Mouse (Mus musculus) CH12.LX (cell line): ENCODE data around the gene Adam8. TPM values are rescaled to one million over a fixed set of nuclear protein-coding genes. Genes with fewer than 3 reads are reported as not detected.

Experiments used
- DNase-seq: peaks from one replicate; pipeline ENCODE4 v3.0.0-alpha.2; 2013; ENCODE audit errors: extremely low read depth
- H3K27ac ChIP-seq: 2 replicates; pipeline ENCODE4 v1.5.1; 2012; ENCODE audit warnings: low read depth, mild to moderate bottlenecking, control low read depth, moderate library complexity; ENCODE audit not compliant: insufficient read depth
- H3K27me3 ChIP-seq: replicated peaks from 2 replicates; pipeline ENCODE3; 2012; ENCODE audit warnings: inconsistent platforms
- H3K36me3 ChIP-seq, 2 experiments: replicated peaks in 1 of 2; 2 replicates each; pipeline versions ENCODE3 to v1.6.1; 2012; ENCODE audit warnings: inconsistent platforms in 1 of 2, low read length in 1 of 2, mild to moderate bottlenecking in 1 of 2, mixed read lengths in 1 of 2, moderate library complexity in 1 of 2; ENCODE audit not compliant: control insufficient read depth in 1 of 2, insufficient read depth in 1 of 2
- H3K4me1 ChIP-seq, 2 experiments: 2 replicates each; pipeline ENCODE4 v1.6.1; 2012; ENCODE audit warnings: inconsistent platforms in 1 of 2, moderate library complexity in 1 of 2; ENCODE audit not compliant: insufficient read depth in 2 of 2, control insufficient read depth in 1 of 2
- H3K4me2 ChIP-seq: 2 replicates; pipeline ENCODE4 v1.6.1; 2012; ENCODE audit warnings: low read depth, mild to moderate bottlenecking, control low read depth; ENCODE audit not compliant: poor library complexity, insufficient read depth, severe bottlenecking
- H3K4me3 ChIP-seq, 3 experiments: fragments of 150-350 bp in 1 of 3; sonication (generic) in 1 of 3; replicated peaks in 1 of 3; 2 replicates each; pipeline versions ENCODE3 to v1.5.1; 2011 to 2012; ENCODE audit warnings: low read depth in 2 of 3, low read length in 2 of 3, mild to moderate bottlenecking in 2 of 3, moderate library complexity in 2 of 3, control low read depth in 1 of 3, improper control_type of control experiment in 1 of 3, inconsistent platforms in 1 of 3, mixed read lengths in 1 of 3; ENCODE audit not compliant: poor library complexity in 1 of 3
- H3K79me2 ChIP-seq: replicated peaks from 2 replicates; pipeline ENCODE4 v1.6.1; 2012; ENCODE audit warnings: mild to moderate bottlenecking, moderate library complexity; ENCODE audit not compliant: control insufficient read depth, poor library complexity, insufficient read depth, severe bottlenecking; ENCODE audit errors: extremely low read depth
- H3K9ac ChIP-seq: 2 replicates; pipeline ENCODE4 v1.6.1; 2012; ENCODE audit warnings: low read depth, mild to moderate bottlenecking, control low read depth, moderate library complexity; ENCODE audit not compliant: insufficient read depth
- H3K9me3 ChIP-seq: replicated peaks from 2 replicates; pipeline ENCODE3; 2012; ENCODE audit warnings: low read length, inconsistent platforms, mixed read lengths
- BHLHE40 ChIP-seq: IDR thresholded peaks from 2 replicates; pipeline ENCODE4 v1.6.1; 2011; ENCODE audit warnings: mild to moderate bottlenecking, low read depth, low read length, improper control_type of control experiment
- CHD1 ChIP-seq: IDR thresholded peaks from 2 replicates; pipeline ENCODE4 v1.6.1; 2012; ENCODE audit warnings: low read depth, low read length, improper control_type of control experiment, inconsistent platforms
- CHD2 ChIP-seq: IDR thresholded peaks from 2 replicates; pipeline ENCODE4 v1.6.1; 2011; ENCODE audit warnings: low read length, improper control_type of control experiment
- CTCF ChIP-seq, 2 experiments: IDR thresholded peaks in 1 of 2; conservative IDR thresholded peaks in 1 of 2; 2 replicates each; pipeline ENCODE4 v1.5.1; 2011 to 2012; ENCODE audit warnings: low read depth in 2 of 2, low read length in 2 of 2, improper control_type of control experiment in 1 of 2, inconsistent platforms in 1 of 2, mild to moderate bottlenecking in 1 of 2, moderate library complexity in 1 of 2
- E2F4 ChIP-seq: IDR thresholded peaks from 2 replicates; pipeline ENCODE4 v1.6.1; 2011; ENCODE audit warnings: low read depth, low read length, improper control_type of control experiment; ENCODE audit not compliant: insufficient replicate concordance
- ETS1 ChIP-seq: conservative IDR thresholded peaks from 2 replicates; pipeline ENCODE4 v1.6.1; 2012; ENCODE audit warnings: low read depth, mild to moderate bottlenecking, inconsistent platforms, low read length, improper control_type of control experiment, moderate library complexity
- HCFC1 ChIP-seq: IDR thresholded peaks from 2 replicates; pipeline ENCODE4 v1.6.1; 2012; ENCODE audit warnings: low read depth, mild to moderate bottlenecking, inconsistent platforms, low read length, improper control_type of control experiment
- IRF4 ChIP-seq: IDR thresholded peaks from 2 replicates; pipeline ENCODE4 v1.6.1; 2014; ENCODE audit warnings: low read depth, mild to moderate bottlenecking, inconsistent platforms, low read length, improper control_type of control experiment
- KAT2A ChIP-seq: IDR thresholded peaks from 2 replicates; pipeline ENCODE4 v1.6.1; 2012; ENCODE audit warnings: low read length, improper control_type of control experiment, inconsistent platforms; ENCODE audit not compliant: insufficient replicate concordance
- MAZ ChIP-seq: IDR thresholded peaks from 2 replicates; pipeline ENCODE4 v1.6.1; 2012; ENCODE audit warnings: low read depth, mild to moderate bottlenecking, inconsistent platforms, low read length, improper control_type of control experiment, moderate library complexity
- MEF2A ChIP-seq: IDR thresholded peaks from 2 replicates; pipeline ENCODE4 v1.6.1; 2014; ENCODE audit warnings: low read depth, mild to moderate bottlenecking, inconsistent platforms, low read length, improper control_type of control experiment, borderline replicate concordance
- MYC ChIP-seq: IDR thresholded peaks from 2 replicates; pipeline ENCODE4 v1.6.1; 2011; ENCODE audit warnings: low read depth, mild to moderate bottlenecking, improper control_type of control experiment, low read length
- NELFE ChIP-seq: IDR thresholded peaks from 2 replicates; pipeline ENCODE4 v1.6.1; 2011; ENCODE audit warnings: low read depth, low read length, improper control_type of control experiment
- NRF1 ChIP-seq: IDR thresholded peaks from 2 replicates; pipeline ENCODE4 v1.6.1; 2014; ENCODE audit warnings: low read depth, mild to moderate bottlenecking, inconsistent platforms, low read length, improper control_type of control experiment, moderate library complexity
- PAX5 ChIP-seq: IDR thresholded peaks from 2 replicates; pipeline ENCODE4 v1.6.1; 2012; ENCODE audit warnings: low read length, inconsistent platforms, mixed read lengths
- POLR2AphosphoS2 ChIP-seq: IDR thresholded peaks from 2 replicates; pipeline ENCODE4 v1.6.1; 2011; ENCODE audit warnings: low read depth, low read length, improper control_type of control experiment
- RAD21 ChIP-seq: IDR thresholded peaks from 2 replicates; pipeline ENCODE4 v1.6.1; 2011; ENCODE audit warnings: low read depth, mild to moderate bottlenecking, low read length, improper control_type of control experiment, moderate library complexity
- UBTF ChIP-seq: IDR thresholded peaks from 2 replicates; pipeline ENCODE4 v1.6.1; 2012; ENCODE audit warnings: low read depth, mild to moderate bottlenecking, inconsistent platforms, low read length, improper control_type of control experiment, moderate library complexity
- USF1 ChIP-seq: IDR thresholded peaks from 2 replicates; pipeline ENCODE4 v1.6.1; 2014; ENCODE audit warnings: low read depth, mild to moderate bottlenecking, inconsistent platforms, low read length, improper control_type of control experiment
- ZKSCAN1 ChIP-seq: IDR thresholded peaks from 2 replicates; pipeline ENCODE4 v1.6.1; 2012; ENCODE audit warnings: low read depth, inconsistent platforms, low read length, improper control_type of control experiment, borderline replicate concordance
- dilution Hi-C: fragments of 300-500 bp; cut with MboI; formaldehyde crosslinking; loops from 2 replicates; pipeline ENCODE4 v1.14.3; 2020; ENCODE audit warnings: low sequenced_read_pairs; ENCODE audit not compliant: extremely low pct_unique_long_range_greater_than_20kb, extremely low pct_ligation_motif_present
- in situ Hi-C: fragments of 300-500 bp; cut with MboI; formaldehyde crosslinking; loops from 3 replicates; pipeline ENCODE4 v1.14.3; 2019; ENCODE audit warnings: low sequenced_read_pairs, low pct_ligation_motif_present, low pct_unique_long_range_greater_than_20kb, mixed read lengths
- polyA plus RNA-seq: library from polyadenylated mRNA; unstranded; fragments of >175 nt; gene quantifications from 2 replicates; pipeline ENCODE4 v1.2.1, GENCODE M21; 2012; ENCODE audit warnings: low read depth; ENCODE audit not compliant: insufficient read length
- total RNA-seq, 2 experiments: library from RNA; depleted of rRNA; stranded (reverse); fragments of 300-350 nt in 1 of 2; fragments of >200 nt in 1 of 2; gene quantifications; 2 replicates each; pipeline ENCODE4 v1.2.3; 2012 to 2014

Adam8 gene
- total and polyA plus RNA-seq, 3 experiments, result 46.3 to 63.7 (median 46.5) TPM

DNA sequence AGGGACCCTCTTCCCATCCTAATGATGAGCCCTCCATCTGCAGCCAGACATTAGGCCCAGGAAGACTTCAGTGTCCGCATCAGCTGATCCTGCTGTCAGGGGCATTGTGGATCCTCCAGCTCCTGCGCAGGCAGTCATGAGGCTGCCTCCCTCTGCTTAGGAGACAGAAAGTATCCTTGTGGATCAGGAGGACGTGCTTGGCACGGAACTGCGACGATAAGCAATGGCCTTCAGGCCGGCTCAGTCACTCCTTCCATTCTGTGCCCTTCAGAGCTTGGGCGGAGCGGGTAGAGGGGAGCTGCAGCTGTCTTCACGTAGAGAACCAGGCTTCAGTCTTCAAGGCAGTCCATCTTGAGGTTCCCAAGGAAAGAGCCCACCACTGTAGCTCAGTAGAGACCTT lies 31.2 kb downstream of the Adam8 start:
- in situ Hi-C loops (no loop called here), dilution Hi-C loops (no loop called here)
- H3K4me2 ChIP-seq, result no peak overlapping the region
- DNase-seq, result no peak
- no peak for TF ChIP-seq MYC
- no peak for TF ChIP-seq ZKSCAN1
- TF ChIP-seq RAD21, result no peak
- TF ChIP-seq CHD2, result no peak
- no peak for TF ChIP-seq PAX5
- TF ChIP-seq ETS1, result no peak
- TF ChIP-seq BHLHE40, result no peak
- no peak for TF ChIP-seq USF1
- no peak for TF ChIP-seq E2F4
- no peak for TF ChIP-seq HCFC1
- TF ChIP-seq NRF1, result no peak
- TF ChIP-seq MAZ, result no peak
- TF ChIP-seq UBTF, result no peak
- TF ChIP-seq NELFE, result no peak
- TF ChIP-seq CHD1, result no peak
- no peak for TF ChIP-seq CTCF (conservative IDR thresholded peaks at IDR 0.05 in 1 of 2, IDR thresholded peaks at IDR 0.05 in 1 of 2; ENCODE audit: low read depth in 2 of 2, low read length in 2 of 2)
- TF ChIP-seq MEF2A, result no peak
- no peak for TF ChIP-seq KAT2A
- no peak for TF ChIP-seq IRF4
- H3K9ac ChIP-seq, result no peak overlapping the region
- H3K4me3 ChIP-seq, result no peak overlapping the region
- H3K27me3 ChIP-seq, result no peaks in the 10 kb centered on the region
- H3K9me3 ChIP-seq, result no peaks in the 10 kb centered on the region
- H3K4me1 ChIP-seq, result peaks cover 29 to 92% of the 10 kb centered on the region in 2 experiments
- H3K36me3 ChIP-seq, result peaks cover 3 to 20% of the 10 kb centered on the region in 2 experiments
- no peaks in the 10 kb centered on the region for H3K79me2 ChIP-seq
- no peak overlapping the region for H3K27ac ChIP-seq

DNA sequence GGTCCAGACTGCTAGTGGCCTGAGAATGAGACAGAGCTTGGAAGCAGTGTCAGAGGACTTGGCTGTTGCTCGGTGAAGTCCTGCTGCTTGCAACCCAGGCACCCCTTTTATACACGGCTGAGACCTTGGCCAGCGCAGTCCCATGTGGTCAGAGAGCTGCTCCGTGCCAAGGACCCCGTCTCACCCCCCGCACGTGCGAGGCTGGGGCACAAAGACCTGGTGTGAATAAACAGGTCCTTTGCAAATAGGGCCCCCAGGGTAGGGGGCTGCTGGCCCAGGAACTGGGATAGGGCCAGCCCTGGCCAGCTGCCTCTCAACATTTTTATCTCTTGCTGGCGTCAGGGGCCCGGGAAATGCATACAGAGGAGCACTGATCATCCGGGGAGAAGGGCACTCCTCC lies 34.4 kb downstream of the Adam8 start:
- no peak for DNase-seq
- H3K27ac ChIP-seq, result no peak overlapping the region
- H3K79me2 ChIP-seq, result no peaks in the 10 kb centered on the region
- peaks cover 18 to 48% of the 10 kb centered on the region in 2 experiments for H3K36me3 ChIP-seq
- TF ChIP-seq POLR2AphosphoS2 (0 out of 2 replicates have a peak, but pooled peaks have one; percentile 18), KAT2A (no peak)
- H3K27me3 ChIP-seq, result no peaks in the 10 kb centered on the region
- no peak overlapping the region for H3K4me2 ChIP-seq
- in situ Hi-C loops, result no loop called here
- peaks cover 11 to 82% of the 10 kb centered on the region in 2 experiments for H3K4me1 ChIP-seq
- no peaks in the 10 kb centered on the region for H3K9me3 ChIP-seq
- H3K4me3 ChIP-seq, result no peak overlapping the region
- dilution Hi-C loops, result no loop called here
- H3K9ac ChIP-seq, result no peak overlapping the region
